Mouse (Mus musculus): ENCODE results near the gene Spef1.
"Not testable (repeated sequence)": the region's sequence is repeated elsewhere in the genome, so short reads cannot be mapped to it uniquely, and the experiment has no call there.

Gene Spef1

DNA sequence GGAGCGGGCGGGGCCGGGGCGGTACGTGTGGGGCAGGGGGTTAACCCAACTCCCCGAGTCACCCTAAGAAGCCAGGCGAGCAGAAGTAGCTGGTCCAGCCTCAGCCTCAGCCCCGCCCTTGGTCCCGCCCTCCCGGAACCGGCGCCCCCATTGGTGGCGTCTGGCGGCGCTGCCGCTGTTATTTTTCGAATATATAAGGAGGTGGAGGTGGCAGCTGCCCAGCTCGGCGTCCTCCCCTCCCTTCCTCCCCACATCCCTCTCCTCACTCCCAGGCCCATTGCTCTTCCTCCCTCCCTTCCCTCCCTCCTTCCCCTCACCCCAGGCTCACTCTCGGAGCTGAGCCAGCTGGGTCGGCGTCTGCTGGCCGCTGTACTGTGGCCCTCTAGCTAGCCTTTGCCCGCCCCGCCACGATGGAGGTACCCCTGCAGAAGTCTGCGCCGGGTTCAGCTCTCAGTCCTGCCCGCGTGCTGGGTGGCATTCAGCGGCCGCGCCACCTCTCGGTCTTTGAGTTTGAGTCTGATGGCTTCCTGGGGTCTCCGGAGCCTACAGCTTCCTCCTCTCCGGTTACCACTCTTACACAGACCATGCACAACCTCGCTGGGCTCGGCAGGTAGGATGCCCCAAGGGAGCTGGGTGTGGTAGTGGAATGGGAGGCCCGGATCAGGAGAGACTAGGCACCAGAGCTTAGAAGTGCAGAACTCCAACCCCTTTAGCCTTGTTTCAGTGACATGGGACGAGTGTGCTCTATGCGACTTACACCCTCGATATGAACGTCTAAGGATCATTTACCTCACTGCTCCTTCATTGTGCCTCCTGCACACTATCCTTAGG is at the start of gene Spef1, which contains the start of gene Cdc25b:
Gene Spef1 (minus strand): TSS at position 512 of the 831 bp plus-strand sequence.
Gene Cdc25b (plus strand): TSS at position 179 of the 831 bp plus-strand sequence.
- peak; percentile 86 for DNase-seq (ENCODE audit: low read depth)

DNA sequence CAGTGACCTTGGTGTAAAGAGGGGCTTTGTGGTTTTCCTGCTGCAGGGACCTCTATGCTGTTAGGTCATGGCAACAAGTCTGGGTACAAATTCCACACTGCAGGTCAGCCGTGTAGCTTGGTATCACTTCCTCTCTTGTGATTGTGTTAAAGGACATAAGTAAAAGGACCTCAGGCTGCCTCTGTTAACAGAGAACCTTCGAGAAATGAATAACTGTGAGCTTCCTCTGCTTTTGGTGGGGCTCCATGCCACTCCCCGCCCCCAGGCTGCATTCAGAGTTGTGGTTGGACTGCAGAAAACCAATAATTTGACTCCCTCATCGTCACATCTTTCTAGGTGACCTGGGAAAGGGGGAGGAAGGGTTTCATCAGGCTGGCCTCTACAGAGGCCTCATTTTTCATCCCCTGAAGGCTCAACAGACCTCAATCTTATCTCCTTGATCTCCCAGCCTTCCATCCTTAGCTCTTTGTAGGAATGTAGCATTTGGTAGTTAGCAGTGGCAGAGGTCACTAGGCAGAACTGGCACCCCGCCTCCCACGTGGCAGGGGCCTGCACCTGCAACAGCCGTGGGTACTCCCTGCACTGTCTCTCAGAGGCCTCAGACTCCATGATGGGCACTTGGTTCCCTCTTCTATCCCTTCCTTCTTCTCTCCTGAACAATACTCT is 48.0 kb upstream of the Spef1 start:
- DNase-seq (ENCODE audit: low read depth) = no peak

DNA sequence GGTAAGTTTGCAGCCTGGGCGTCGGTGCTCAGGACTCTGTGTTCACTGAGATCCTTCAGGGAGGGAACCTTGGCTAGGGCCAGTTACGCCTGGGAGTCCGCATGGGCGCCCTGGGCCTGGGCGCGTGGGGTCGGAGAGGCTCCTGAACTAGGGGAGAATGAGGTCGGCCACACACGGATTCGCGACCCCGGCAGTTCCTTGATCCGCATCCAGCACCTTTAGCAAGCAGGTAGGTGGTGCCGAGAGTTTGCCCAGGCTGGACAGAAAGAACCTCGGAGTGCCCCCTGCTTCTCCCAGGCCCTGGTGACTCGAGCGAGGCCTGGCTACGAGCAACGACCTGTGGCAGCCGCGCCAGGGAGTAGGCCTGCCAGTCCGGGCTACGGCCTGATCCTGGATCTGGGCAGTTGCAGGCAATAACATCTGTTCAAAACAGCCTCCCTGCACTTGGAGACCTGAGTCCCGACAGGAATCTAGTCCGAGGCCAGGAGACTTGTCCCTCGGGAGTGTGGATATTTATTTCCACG is 47.1 kb upstream of the Spef1 start:
- DNase-seq (ENCODE audit: low read depth) = no peak

DNA sequence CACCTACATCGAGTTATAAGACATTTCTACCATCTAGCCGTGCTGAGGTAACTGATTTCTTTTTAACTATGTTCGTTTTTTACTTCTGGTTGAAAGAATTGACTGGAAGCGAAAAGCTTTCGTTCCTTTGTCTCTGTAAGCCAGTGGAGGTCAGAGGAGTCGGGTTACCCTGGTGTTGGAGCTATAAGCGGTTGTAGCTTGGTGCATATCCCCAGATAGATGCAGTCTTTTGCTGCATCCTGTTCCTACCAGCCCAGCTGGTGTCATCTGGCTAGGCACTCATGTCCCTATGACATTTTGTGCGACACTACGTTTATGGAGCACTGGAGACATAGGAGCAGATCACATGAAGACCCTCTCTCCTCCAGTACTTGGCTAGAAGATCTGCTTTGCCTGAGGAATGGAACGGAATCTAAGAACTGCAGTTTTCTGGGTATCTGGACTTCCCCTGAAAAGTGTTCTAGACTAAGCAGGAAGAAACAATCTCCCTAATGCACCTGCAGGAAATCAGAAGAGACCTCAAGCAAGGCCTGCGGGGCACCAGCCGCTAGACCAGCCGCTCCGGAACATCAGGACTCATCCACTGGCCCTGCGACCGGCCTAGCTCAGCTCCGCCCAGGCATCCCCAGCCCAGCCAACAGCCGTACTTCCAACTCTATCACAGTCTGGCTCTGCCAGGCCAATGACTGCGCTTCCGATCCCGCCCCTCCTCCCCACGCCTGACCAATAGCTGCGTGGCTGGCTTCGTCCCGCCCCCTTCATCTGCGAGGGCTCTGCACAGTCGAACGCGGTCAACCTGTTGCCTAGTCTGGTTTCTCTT is 46.4 kb upstream of the Spef1 start, which contains the start of gene Mavs:
Gene Mavs (plus strand): TSS at position 757 of the 820 bp plus-strand sequence.
- peak; percentile 95 for DNase-seq (ENCODE audit: low read depth)

DNA sequence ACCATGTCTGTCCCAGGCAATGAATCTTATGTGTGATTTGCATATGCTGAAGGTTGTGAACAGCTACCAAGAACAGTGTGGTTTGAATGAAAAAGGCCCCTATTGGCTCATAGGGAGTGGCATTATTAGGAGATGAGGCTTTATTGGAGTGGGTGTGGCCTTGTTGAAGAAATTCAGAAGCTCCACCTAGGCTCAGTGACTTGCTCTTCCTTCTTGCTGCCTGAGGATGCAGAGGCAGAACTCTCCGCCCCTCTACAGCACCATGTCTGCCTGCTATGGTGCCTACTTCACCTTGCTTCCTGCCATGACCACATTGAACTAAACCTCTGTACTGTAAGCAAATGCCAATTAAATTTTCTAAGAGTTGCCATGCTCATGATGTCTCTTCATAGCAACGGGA is 45.5 kb upstream of the Spef1 start:
- peak; percentile 49 for DNase-seq (ENCODE audit: low read depth)

DNA sequence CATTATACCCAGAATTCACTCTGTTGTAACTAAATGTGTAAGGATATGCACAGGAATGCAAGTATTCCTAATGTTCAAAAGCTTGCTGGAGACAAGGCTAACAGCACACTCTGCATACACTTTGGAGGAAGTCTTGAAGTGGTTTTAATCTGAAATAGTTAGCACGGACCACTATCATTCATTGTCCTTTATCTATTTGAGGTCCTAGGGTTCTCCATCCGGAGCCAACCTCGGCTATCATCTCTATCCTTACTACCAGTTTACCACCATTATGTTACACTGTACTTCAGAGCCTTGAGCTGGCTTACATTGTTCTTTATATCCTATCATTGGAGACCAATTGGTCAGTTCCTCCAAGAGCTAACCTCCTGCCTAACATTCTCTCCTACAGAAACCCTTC is 40.2 kb upstream of the Spef1 start:
- DNase-seq (ENCODE audit: low read depth) = no peak

DNA sequence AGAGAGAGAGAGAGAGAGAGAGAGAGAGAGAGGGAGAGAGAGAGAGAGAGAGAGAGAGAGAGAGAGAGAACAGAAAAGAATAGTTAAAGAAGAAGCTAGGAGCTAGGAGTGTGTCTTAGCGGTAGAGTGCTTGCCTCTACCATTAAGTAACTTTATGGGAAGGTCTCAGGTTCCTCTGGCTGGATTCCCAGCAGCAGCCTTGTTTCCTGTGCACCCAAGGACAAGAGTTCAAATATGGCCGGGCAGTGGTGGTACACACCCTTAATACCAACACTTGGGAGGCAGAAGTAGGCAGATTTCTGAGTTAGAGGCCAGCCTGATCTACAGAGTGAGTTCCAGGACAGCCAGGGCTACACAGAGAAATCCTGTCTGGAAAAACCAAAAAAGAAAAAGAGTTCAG is 39.6 kb upstream of the Spef1 start:
- not testable (repeated sequence) for DNase-seq (ENCODE audit: low read depth)

DNA sequence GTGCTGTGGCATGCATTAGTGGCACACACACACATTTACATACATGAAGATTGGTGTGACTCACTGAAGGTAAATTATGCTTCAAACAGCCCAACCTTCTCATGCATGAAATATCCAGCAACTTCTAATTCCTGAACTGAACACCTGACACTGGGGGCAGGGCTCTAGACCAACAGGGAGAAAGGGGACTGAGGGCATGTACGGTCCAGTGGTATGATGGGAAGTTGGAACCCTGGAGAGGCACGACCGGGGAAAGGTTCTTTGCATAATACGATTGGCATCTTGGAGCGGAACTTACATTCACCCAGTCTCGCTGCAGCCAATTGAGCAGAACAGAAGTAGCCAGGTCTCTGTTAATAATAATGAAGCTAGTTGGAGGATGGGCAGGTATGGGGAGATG is 38.1 kb upstream of the Spef1 start:
- no peak for DNase-seq (ENCODE audit: low read depth)

DNA sequence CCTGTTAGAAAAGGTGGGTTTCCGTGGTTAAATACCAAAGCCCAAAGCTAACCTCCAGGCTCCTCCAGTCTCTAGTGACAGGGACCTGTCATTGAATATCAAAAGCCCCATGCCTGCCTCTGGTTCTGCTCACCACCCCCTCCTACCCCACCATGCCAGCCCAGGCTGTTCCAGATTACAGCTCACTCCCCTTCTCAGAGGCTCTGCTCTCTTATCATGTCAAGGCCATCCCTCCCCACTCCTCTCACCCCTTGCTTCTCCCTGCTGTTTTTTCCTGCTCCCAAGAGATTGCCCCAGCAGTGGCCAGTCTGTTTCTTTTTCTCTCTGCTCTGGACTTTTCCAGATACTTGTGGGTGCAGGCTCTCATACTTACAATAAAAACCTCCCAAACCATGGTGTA is 36.5 kb upstream of the Spef1 start:
- no peak for DNase-seq (ENCODE audit: low read depth)

DNA sequence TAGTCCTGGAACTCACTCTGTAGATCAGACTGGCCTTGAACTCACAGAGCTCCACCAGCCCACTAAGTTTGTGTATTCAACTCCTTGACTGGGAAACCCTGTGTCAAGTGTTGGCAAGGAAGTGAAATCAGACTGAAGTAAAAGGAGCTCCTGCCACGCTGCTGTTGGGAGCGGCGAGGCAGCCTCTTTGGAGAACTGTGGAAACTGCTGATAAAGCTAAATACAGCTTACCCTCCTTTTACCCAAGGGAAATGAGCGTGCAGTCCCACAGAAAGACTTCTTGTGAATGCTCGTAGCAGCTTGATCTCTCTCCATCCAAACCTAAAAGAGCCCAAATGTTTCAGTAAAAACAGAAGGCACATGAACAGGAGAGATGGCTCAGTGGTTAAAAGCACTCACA is 35.5 kb upstream of the Spef1 start:
- DNase-seq (ENCODE audit: low read depth) = no peak

DNA sequence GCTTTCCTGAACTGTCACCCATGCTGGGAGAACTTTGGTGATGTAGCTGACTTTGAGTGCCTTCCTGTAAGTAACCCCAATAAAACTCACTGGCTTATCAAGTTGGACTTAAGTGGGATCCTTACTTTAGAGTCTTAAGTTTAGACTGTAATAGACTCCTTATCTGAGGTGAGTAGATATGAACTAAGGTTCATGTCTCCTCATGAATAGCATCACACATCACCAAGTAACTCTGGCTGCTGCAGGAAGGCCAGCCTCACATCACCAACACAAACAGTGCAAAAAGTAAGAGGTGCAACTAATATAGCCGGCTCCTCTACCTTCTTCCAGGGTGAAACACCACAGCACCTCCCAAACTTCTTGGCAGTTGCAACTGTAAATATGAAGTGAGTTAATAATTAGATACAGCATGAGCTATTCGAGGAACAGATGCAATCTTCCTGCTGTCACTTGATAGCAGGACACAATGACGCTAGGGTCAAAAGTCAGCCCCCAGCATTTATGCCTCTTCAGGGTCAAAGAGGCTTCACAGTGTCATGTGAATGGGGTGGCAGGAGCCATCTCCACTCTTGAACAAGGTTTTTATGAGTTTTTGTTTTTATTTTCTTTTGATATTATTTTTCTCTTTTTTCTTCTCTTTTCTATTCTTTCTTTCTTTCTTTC is 34.9 kb upstream of the Spef1 start:
- no peak for DNase-seq (ENCODE audit: low read depth)

DNA sequence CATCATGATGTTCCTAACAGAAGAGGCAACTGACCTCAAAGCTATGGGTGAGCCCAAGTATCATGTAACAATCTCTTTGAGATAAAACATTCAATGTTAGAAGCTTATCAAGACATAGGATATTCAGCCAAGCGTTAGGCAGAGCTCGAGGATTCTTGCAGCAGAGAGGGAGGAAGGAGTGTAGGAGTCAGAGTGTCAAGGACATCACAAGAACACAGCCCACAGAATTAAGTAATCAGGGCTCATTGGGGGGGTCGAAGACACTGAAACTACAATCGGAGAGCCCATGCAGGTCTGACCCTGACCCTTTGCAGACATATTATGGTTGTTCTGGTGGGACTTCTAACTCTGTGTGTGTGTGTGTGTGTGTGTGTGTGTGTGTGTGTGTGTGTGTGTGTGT is 32.9 kb upstream of the Spef1 start:
- DNase-seq (ENCODE audit: low read depth) = no peak

DNA sequence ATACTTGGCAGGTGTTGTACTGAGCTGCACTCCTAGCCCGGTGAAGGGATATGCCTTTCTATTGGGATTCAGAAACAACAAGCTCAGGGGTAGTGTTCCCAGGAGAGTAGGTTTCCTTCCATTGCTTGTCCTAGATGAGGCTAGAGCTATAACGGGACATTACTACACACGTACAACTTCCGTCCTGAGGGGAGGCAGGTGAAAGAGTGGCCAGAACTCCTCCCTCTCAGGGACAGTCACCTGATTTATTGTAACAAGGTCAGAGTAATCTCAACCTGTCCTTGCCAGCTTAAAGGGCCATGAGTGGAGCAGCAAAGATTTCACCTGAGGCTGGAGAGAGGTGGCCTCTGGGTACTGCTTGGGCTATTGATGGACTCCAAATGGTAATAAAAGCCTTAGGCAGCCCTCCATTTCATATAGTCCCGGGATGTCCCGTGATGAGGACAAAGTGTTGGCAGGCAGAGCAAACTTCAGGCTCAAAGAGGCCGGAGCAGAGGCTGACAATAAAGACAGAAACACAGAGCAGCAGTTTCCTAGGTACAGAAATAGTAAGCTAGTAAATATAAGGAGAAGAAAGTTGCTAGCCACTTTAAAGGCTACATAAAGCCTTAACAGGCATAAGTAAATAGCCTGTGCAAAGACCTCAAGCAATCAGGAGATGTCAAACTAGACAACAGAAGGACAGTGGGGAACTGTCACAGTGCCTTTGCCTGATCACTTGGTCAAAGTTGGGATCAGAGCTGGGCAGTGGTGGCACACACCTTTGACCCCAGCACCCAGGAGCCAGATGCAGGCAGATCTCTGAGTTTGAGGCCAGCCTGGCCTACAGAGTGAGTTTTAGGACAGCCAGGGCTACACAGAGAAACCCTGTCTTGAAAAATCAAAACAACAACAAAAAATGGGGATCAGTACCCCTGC is 29.1 kb upstream of the Spef1 start:
- DNase-seq (ENCODE audit: low read depth) = no peak

DNA sequence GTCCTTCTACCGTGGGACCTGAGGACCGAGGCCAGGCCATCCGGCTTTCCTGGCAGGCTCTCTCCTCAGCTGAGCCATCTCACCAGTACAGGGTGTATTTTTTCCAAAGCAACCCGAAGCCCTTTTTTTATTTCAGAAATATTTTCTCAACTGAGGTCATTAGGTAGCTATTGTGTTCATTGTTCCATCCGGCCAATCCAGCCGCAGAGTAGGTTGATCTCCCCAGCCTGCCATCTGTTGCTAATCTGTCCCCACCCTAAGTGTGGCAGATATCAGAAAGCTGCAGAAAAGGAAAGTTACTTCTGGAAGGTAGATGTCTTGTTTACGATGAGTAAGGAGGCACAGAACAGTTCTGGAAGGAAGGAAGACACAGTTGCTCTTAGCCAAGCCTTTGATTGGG is 26.7 kb upstream of the Spef1 start:
- no peak for DNase-seq (ENCODE audit: low read depth)

DNA sequence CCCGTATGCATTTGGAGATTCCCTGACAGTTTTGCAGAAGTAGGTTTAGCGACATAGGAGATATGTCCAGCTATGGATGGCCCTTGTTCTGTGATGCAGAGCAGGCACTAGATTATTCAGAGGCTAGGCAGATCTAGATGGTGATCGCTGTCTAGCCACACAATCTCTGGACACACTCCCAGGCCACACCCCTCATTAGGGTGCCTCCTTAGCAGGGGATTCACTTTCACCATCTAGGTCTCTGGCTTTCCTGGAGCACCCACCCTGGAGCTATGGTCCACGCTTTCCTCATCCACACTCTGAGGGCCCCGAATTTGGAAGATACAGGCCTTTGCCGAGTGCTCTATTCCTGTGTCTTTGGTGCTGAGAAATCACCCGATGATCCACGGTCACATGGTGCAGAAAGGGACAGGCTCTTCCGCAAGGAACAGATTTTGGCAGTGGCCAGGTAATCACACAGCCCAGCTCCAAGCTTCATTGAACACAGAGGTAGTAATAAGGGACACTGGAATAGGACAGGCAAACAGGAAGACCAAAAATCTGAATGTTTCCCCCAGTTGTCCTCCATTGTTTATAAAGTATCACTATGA is 24.0 kb upstream of the Spef1 start:
- no peak for DNase-seq (ENCODE audit: low read depth)

DNA sequence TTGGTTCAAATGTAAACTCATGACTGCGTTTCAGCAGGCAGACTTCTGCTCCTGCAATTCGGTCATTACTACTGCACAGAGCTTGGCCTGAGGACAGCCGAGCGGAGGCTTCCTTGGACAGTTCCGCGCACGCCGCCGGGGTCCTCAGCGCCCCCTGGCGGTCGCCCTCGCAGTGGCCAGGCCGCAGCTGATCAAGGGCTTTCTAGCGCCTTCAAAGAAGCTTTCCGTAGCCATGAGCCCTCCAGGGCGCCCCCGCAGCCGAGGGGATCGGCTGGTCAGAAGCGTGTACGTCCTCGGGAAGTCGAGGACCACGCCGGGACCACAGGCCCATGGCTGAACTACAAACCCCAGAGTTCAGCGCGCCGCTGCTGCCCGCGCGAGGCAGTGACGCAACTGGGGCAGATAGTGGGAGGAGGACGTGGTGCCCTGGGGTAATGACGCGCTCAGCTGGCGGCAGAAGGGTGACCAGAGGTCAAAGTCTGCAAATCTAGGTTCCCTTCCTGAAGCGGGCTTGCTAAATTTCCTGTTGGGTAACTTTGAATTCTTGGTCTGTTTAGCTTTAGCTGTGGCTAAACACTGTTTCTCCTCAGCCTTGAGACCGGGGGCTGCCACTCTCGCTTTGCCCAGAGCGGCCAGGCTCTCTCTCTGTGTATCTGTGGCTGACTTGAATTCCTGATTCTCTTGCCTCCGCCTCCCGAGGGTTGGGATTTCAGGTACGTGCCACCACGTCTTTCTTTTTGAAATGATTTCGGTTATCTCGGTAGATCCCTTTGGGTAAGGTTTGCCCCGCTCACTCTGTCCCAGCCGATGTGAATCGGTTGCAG is 23.1 kb upstream of the Spef1 start:
- DNase-seq (ENCODE audit: low read depth) = peak; percentile 92

DNA sequence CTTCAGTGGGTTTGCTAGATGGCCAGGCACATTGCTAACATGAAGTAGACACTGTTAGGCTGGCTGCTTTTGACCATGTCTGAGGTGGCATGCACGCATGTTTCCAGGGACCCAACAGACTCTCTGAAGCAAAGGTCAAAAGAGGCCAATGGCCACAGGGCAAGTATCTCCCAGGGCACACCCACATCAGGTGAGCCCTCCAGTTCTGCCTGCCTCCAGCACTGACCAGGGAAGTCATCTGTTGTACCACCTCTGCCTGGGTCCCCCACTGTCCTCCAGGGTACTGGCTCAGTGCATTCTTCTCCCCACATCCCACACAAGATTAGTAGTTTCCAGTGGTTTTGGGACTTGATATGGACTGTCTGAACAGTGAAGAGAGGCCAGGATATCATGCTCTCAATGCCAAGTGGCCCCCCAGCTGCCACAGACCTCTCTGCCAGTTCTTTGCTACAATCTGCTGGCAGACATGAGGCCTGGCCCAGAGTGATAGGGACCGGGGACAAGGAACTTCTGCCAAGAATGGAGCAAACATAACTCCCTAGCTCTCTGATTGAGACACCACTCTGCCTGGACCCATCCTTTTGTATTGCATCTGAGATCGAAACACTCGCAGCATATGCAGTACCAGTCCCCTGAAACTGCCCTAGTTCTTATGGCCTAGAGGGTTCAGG is 22.2 kb upstream of the Spef1 start:
- DNase-seq (ENCODE audit: low read depth) = no peak

DNA sequence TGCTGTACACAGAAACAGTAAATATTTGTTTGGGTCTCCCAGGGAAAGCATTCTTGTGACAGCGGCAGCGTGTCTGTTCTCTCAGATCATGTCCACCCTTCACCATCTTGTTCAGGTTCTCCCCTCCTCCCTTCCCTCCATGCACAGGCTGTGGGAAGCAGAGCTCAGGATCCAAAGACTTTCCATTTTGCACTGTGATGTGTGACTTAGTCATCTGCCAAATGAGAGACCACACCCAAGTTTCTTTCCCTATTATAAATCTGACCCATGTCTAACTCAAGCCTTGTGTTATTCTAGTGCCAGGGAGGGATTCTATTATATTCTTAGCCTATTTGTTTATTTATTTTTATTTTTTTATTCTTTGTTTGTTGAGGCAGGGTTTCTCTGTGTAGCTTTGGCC is 21.3 kb upstream of the Spef1 start:
- no peak for DNase-seq (ENCODE audit: low read depth)

DNA sequence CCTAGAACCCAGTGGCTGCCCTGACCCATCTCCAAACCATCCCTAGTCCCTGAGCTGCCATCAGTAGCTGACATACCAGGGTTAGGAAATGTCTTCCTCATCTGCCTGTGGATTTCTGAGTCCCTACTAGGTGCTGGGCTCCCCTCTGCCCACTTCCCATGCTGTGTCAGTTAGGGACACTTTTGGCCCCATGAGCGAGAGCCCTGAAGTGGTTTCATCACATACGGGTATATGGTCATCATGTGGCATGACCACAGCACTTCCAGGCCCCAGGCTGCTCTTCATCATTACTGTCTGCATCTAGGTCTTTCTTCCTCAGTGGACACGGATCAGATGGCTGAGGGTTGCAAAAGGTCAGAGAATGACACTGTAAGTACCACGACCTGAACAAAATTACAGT is 19.7 kb upstream of the Spef1 start, which contains the start of gene Ap5s1:
Gene Ap5s1 (plus strand): TSS at position 301 of the 400 bp plus-strand sequence.
- no peak for DNase-seq (ENCODE audit: low read depth)

Data from naive thymus-derived CD4-positive, alpha-beta T cell, adult 2 months (primary cell).